Mouse (Mus musculus) testis, adult 2 months (tissue): ENCODE results near the gene Krtap19-4. TPM values are rescaled to one million over a fixed set of nuclear protein-coding genes. Genes with fewer than 3 reads are reported as not detected.

Experiments used
- H3K27ac ChIP-seq: fragments of 200-500 bp; 2 replicates; pipeline ENCODE4 v1.5.1; 2012; ENCODE audit warnings: low read depth, low read length; ENCODE audit not compliant: control insufficient read depth, insufficient read depth
- H3K27me3 ChIP-seq: fragments of 200-500 bp; 2 replicates; pipeline ENCODE4 v1.6.1; 2012; ENCODE audit warnings: mild to moderate bottlenecking, low read length, moderate library complexity; ENCODE audit not compliant: control insufficient read depth, insufficient read depth
- H3K36me3 ChIP-seq: fragments of 200-500 bp; 2 replicates; pipeline ENCODE4 v1.6.1; 2012; ENCODE audit warnings: mild to moderate bottlenecking, low read length; ENCODE audit not compliant: control insufficient read depth, insufficient read depth
- H3K4me1 ChIP-seq: fragments of 200-500 bp; 2 replicates; pipeline ENCODE4 v1.6.1; 2012; ENCODE audit warnings: low read length; ENCODE audit not compliant: control insufficient read depth, insufficient read depth
- H3K4me3 ChIP-seq: fragments of 200-500 bp; 2 replicates; pipeline ENCODE4 v1.5.1; 2012; ENCODE audit warnings: low read depth, mild to moderate bottlenecking, low read length, moderate library complexity, mixed read lengths; ENCODE audit not compliant: control insufficient read depth
- CTCF ChIP-seq: fragments of 200-500 bp; IDR thresholded peaks from 2 replicates; pipeline ENCODE4 v1.5.1; 2012; ENCODE audit warnings: low read depth, mild to moderate bottlenecking, inconsistent platforms, low read length, moderate library complexity; ENCODE audit not compliant: control insufficient read depth, insufficient read depth, insufficient replicate concordance
- POLR2A ChIP-seq: fragments of 200-500 bp; IDR thresholded peaks from 2 replicates; pipeline ENCODE4 v1.6.1; 2012; ENCODE audit warnings: low read depth, mild to moderate bottlenecking, inconsistent platforms, low read length, moderate library complexity; ENCODE audit not compliant: control insufficient read depth
- polyA plus RNA-seq: library from polyadenylated mRNA; depleted of rRNA; stranded (reverse); fragments of >200 nt; gene quantifications from 2 replicates; pipeline ENCODE4 v1.2.3, GENCODE M21; 2012; rRNA removed

Gene Krtap19-4
- not detected in 2 replicates for polyA plus RNA-seq

DNA sequence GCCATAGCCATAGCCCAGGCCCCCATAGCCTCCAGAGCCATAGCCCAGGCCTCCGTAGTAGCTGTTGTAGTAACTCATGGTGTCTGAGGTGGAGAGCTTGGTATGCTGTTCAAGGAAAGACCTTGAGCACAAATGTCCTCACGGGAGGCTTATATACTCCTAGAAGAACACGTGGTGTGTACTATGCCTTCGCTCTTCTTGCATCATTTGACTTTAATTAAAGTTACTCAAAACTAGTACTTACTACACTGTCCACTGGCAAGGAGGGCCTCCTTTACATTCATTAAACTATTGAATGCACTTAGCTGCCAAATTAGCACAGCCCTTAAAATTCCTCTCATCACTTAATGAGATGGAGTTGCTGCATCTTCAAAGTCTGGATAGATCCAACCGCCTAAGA lies at the start of gene Krtap19-4:
TSS of gene Krtap19-4 (minus strand) at position 101 of the 400 bp plus-strand sequence.
- Histone ChIP-seq H3K4me3 (no peak within 1 kb of the TSS), H3K27ac (no peak within 1 kb of the TSS), H3K27me3 (no peaks in the 10 kb centered on the region), H3K36me3 (no peaks in the 10 kb centered on the region), H3K4me1 (no peaks in the 10 kb centered on the region)
- TF ChIP-seq CTCF, result no peak
- TF ChIP-seq POLR2A, result no peak

DNA sequence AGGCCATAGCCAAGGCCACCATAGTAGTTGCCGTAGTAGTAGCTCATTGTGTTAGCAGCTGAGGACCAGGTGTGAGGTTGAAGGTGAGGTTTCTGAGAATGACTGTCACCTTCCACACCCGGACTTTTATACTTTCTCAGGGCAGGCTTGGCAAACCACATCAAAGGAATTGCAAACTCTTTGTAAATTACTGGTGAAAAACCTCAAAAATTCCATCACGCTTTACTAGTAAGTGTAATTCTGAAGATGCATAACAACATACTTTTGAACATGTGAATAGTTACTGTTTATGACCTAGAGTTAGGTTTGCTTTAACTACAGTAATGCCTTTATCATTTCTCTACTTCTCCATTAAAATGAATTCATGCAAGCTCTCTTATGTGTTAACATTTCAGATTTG lies 47.3 kb upstream of the Krtap19-4 start, which contains the start of gene Krtap19-9b:
TSS of gene Krtap19-9b (minus strand) at position 101 of the 400 bp plus-strand sequence.
- no peaks in the 10 kb centered on the region for H3K36me3 ChIP-seq
- TF ChIP-seq CTCF, result no peak
- no peak for TF ChIP-seq POLR2A
- H3K27me3 ChIP-seq, result no peaks in the 10 kb centered on the region
- no peak within 1 kb of the TSS for H3K4me3 ChIP-seq
- no peaks in the 10 kb centered on the region for H3K4me1 ChIP-seq
- H3K27ac ChIP-seq, result no peak within 1 kb of the TSS

DNA sequence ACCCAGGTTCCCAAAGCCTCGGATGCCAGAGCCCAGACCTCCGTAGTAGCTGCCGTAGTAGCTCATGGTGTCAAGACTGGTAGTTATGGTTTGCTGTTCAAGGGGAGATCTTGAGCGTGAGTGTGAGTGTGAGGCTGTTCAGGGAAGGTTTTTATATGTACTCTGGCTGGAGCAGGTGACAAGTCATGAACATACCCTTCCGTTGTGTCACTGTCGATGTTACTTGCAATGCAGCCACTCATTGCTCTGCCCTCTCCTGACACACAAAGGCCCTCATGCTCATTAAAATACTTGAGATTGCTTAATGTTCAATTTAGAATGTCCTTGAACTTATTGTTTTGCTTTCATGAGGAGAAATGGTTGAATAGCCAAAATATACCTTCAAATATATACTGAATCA lies 11.5 kb upstream of the Krtap19-4 start, which contains the start of gene Krtap19-5:
TSS of gene Krtap19-5 (minus strand) at position 101 of the 400 bp plus-strand sequence.
- Histone ChIP-seq H3K36me3 (no peaks in the 10 kb centered on the region), H3K4me1 (no peaks in the 10 kb centered on the region), H3K4me3 (no peak within 1 kb of the TSS), H3K27me3 (no peaks in the 10 kb centered on the region), H3K27ac (no peak within 1 kb of the TSS)
- TF ChIP-seq CTCF, result no peak
- no peak for TF ChIP-seq POLR2A

DNA sequence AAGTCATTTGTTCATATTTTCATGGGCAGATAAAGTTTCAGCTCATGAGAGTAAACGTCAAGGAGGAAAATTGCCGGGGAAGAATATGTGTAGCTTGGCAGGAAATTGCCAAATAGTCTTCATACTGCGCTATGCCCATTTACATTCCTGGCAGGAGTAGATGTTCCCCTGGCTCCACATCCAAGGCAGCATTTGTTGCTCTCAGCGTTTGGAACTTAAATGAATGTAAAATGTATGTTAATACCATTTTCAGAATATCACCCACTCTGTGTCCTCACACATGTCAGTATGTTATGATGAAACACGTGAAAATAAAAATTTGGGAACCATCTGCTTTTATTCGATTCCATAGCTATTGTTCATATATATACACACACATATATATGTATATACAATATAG lies 2.0 kb upstream of the Krtap19-4 start:
- no peak overlapping the region for H3K27ac ChIP-seq
- no peaks in the 10 kb centered on the region for H3K27me3 ChIP-seq
- TF ChIP-seq POLR2A (no peak), CTCF (no peak)
- H3K4me1 ChIP-seq, result no peaks in the 10 kb centered on the region
- H3K36me3 ChIP-seq, result no peaks in the 10 kb centered on the region
- no peak overlapping the region for H3K4me3 ChIP-seq

DNA sequence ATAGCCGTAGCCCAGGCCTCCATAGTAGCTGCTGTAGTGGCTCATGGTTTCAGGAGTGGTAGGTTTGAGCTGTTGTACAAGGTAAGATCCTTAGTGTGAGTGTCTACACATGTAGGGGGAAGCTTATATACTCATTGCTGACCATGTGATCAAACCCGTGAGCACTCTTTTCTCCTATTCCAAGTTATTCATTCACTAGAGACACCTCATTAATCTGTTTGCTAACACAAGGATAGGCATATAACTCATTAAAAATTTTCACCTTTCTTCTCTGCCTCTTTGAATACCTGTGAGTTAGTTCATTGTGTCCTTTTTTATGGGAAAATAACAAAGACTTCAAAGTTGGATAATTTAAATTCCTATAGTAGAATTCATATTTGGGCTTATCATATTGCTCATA lies 7.0 kb downstream of the Krtap19-4 start, which contains the start of gene Krtap19-3:
TSS of gene Krtap19-3 (minus strand) at position 101 of the 400 bp plus-strand sequence.
- H3K4me3 ChIP-seq, result no peak within 1 kb of the TSS
- H3K36me3 ChIP-seq, result no peaks in the 10 kb centered on the region
- no peaks in the 10 kb centered on the region for H3K27me3 ChIP-seq
- no peak within 1 kb of the TSS for H3K27ac ChIP-seq
- no peaks in the 10 kb centered on the region for H3K4me1 ChIP-seq
- TF ChIP-seq CTCF (no peak), POLR2A (no peak)

DNA sequence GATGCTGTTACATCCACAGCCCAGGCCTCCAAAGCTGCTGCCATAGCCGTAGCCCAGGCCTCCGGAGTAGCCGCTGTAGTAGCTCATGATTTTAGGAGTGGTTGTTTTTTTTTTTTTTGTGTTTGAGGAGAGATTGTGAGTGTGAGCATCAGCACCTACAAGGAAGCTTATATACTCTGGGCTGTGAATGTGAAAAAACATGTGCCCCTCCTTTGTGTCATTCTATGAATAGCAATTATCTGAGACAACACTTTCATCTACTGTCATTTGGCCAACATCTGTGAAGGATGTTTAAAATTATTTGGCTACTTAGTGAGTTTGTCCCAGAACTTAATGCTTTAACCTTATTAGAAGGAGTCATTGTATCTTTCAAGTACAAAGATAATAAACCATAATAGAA lies 10.7 kb downstream of the Krtap19-4 start, which contains the start of gene Krtap19-2:
TSS of gene Krtap19-2 (minus strand) at position 101 of the 400 bp plus-strand sequence.
- Histone ChIP-seq H3K27me3 (no peaks in the 10 kb centered on the region), H3K4me3 (no peak within 1 kb of the TSS), H3K36me3 (no peaks in the 10 kb centered on the region), H3K4me1 (no peaks in the 10 kb centered on the region), H3K27ac (no peak within 1 kb of the TSS)
- TF ChIP-seq CTCF (no peak), POLR2A (no peak)

DNA sequence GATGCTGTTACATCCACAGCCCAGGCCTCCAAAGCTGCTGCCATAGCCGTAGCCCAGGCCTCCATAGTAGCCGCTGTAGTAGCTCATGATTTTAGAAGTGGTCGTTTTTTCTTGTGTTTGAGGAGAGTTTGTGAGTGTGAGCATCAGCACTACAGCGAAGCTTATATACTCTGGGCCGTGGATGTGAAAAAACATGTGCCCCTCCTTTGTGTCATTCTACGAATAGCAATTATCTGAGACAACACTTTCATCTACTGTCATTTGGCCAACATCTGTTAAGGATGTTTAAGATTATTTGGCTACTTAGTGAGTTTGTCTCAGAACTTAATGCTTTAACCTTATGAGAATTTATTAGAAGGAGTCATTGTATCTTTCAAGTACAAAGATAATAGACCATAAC lies 15.6 kb downstream of the Krtap19-4 start, which contains the start of gene Krtap19-1:
TSS of gene Krtap19-1 (minus strand) at position 101 of the 400 bp plus-strand sequence.
- TF ChIP-seq CTCF (no peak), POLR2A (no peak)
- Histone ChIP-seq H3K27ac (no peak within 1 kb of the TSS), H3K4me3 (no peak within 1 kb of the TSS), H3K4me1 (no peaks in the 10 kb centered on the region), H3K27me3 (no peaks in the 10 kb centered on the region), H3K36me3 (no peaks in the 10 kb centered on the region)

DNA sequence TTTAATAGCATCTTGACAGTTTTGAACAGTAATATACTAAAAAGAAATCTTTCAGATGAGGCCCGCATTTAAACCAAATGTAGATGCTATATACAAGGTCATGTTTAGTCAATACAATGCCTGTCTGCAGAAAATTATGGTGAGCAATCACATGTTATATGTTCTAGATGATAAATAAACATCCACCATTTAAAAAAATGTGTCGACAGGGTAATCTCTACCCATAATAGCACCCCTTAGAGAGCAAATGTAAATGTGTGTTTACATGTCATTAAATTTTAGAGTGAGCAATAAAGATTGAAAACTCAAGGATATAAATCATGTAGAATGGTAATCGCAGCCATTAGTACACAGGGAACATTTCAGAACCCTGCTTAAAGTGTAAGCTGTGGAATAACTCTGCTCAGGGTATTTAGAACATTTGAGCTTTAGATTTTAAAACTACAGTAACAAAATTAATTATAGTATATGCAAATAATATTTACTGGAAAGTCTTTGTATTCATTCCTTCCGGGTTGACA lies 19.9 kb downstream of the Krtap19-4 start:
- H3K27ac ChIP-seq, result no peak overlapping the region
- no peak overlapping the region for H3K4me3 ChIP-seq
- no peak for TF ChIP-seq CTCF
- no peak for TF ChIP-seq POLR2A
- no peaks in the 10 kb centered on the region for H3K27me3 ChIP-seq
- no peaks in the 10 kb centered on the region for H3K4me1 ChIP-seq
- H3K36me3 ChIP-seq, result no peaks in the 10 kb centered on the region
